Mouse (Mus musculus): ENCODE results near the gene Cbr1. TPM values are rescaled to one million over a fixed set of nuclear protein-coding genes. Genes with fewer than 3 reads are reported as not detected.
A peak's percentile ranks its signal among the peaks of the same experiment; 100 is the strongest.

Cbr1 gene
- polyA plus RNA-seq (2015; fragmentation: Nextera tagmentation; extraction: Ambion mirVana): 146 and 150 TPM in 2 replicates

GRCm38 (mm10) chr16:93605553-93605952 lies at the start of gene Cbr1:
TSS of gene Cbr1 (plus strand) at chr16:93605853.
- peak within 1 kb of the TSS; percentile 97 for H3K27ac ChIP-seq (ENCODE audit: low read length)
- 72% methylated on average over 4 of the region's 4 CpGs for WGBS
- H3K36me3 ChIP-seq (ENCODE audit: control insufficient read depth, insufficient read depth, low read length): 0 out of 2 replicates have a peak, but pooled peaks cover 2% of the 10 kb centered on the region

GRCm38 (mm10) chr16:93557646-93558045 lies 48.0 kb upstream of the Cbr1 start:
- Histone ChIP-seq H3K9me3 (replicated peaks; ENCODE audit: control insufficient read depth, low read length, poor library complexity, severe bottlenecking) (no peaks in the 10 kb centered on the region), H3K9ac (ENCODE audit: low read depth, low read length) (no peak overlapping the region), H3K27me3 (ENCODE audit: control insufficient read depth, insufficient read depth, low read depth, low read length) (no peaks in the 10 kb centered on the region; the same call in 1 of the 2 replicates), H3K4me3 (ENCODE audit: low read depth, low read length) (no peak overlapping the region), H3K36me3 (ENCODE audit: control insufficient read depth, insufficient read depth, low read length) (no peaks in the 10 kb centered on the region), H3K4me1 (ENCODE audit: control insufficient read depth, insufficient read depth, low read length) (no peaks in the 10 kb centered on the region), H3K4me2 (ENCODE audit: low read length) (no peak overlapping the region), H3K27ac (ENCODE audit: low read length) (no peak overlapping the region)
- ATAC-seq: no peak
- 75% methylated on average over 8 of the region's 8 CpGs for WGBS

More at GRCm38 (mm10) chr16:93605553-93605952, at the start of gene Cbr1:
- Histone ChIP-seq H3K27me3 (ENCODE audit: control insufficient read depth, insufficient read depth, low read depth, low read length) (no peaks in the 10 kb centered on the region), H3K4me1 (ENCODE audit: control insufficient read depth, insufficient read depth, low read length) (peaks cover 21% of the 10 kb centered on the region), H3K9ac (ENCODE audit: low read depth, low read length) (peak within 1 kb of the TSS; percentile 27; the same call in 1 of the 2 replicates), H3K4me3 (ENCODE audit: low read depth, low read length) (peak within 1 kb of the TSS; percentile 65), H3K4me2 (ENCODE audit: low read length) (peak within 1 kb of the TSS; percentile 96), H3K9me3 (replicated peaks; ENCODE audit: control insufficient read depth, low read length, poor library complexity, severe bottlenecking) (no peaks in the 10 kb centered on the region)
- ATAC-seq: no peak

GRCm38 (mm10) chr16:93558499-93558898 lies 47.2 kb upstream of the Cbr1 start:
- H3K9me3 ChIP-seq (replicated peaks; ENCODE audit: control insufficient read depth, low read length, poor library complexity, severe bottlenecking): no peaks in the 10 kb centered on the region
- H3K4me2 ChIP-seq (ENCODE audit: low read length): no peak overlapping the region
- H3K4me3 ChIP-seq (ENCODE audit: low read depth, low read length): no peak overlapping the region
- H3K27ac ChIP-seq (ENCODE audit: low read length): no peak overlapping the region
- H3K4me1 ChIP-seq (ENCODE audit: control insufficient read depth, insufficient read depth, low read length): no peaks in the 10 kb centered on the region
- no peak for ATAC-seq
- WGBS: 15% methylated on average over 12 of the region's 12 CpGs
- no peaks in the 10 kb centered on the region for H3K36me3 ChIP-seq (ENCODE audit: control insufficient read depth, insufficient read depth, low read length)
- H3K9ac ChIP-seq (ENCODE audit: low read depth, low read length): no peak overlapping the region
- no peaks in the 10 kb centered on the region; the same call in 1 of the 2 replicates for H3K27me3 ChIP-seq (ENCODE audit: control insufficient read depth, insufficient read depth, low read depth, low read length)

DNA sequence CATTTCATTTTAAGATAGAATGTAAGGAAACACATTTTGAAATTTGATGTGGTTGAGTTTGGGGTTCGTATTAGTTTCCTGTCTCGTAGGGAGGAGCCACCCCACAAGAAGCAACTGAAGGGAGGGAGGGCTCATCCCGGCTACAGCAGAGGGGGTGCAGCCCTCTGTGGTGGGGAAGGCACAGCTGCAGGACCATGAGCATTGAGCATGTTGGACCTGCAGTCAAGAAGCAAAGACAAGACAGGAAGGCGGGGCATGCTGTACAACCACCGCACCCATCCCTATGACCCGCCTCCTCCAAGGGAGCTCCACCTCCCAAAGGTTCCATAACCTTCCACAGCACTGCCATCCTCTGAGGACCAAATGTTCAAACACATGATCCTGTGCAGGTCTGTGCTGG lies 33.3 kb upstream of the Cbr1 start:
- Histone ChIP-seq H3K4me2 (ENCODE audit: low read length) (no peak overlapping the region), H3K9me3 (replicated peaks; ENCODE audit: control insufficient read depth, low read length, poor library complexity, severe bottlenecking) (no peaks in the 10 kb centered on the region), H3K9ac (ENCODE audit: low read depth, low read length) (no peak overlapping the region), H3K36me3 (ENCODE audit: control insufficient read depth, insufficient read depth, low read length) (no peaks in the 10 kb centered on the region), H3K27ac (ENCODE audit: low read length) (no peak overlapping the region), H3K4me1 (ENCODE audit: control insufficient read depth, insufficient read depth, low read length) (0 out of 2 replicates have a peak, but pooled peaks cover 3% of the 10 kb centered on the region), H3K4me3 (ENCODE audit: low read depth, low read length) (no peak overlapping the region), H3K27me3 (ENCODE audit: control insufficient read depth, insufficient read depth, low read depth, low read length) (no peaks in the 10 kb centered on the region)
- 96% methylated on average over 6 of the region's 6 CpGs for WGBS
- no peak for ATAC-seq

- WGBS: 97% methylated on average over 5 of the region's 5 CpGs
- no peak overlapping the region for H3K9ac ChIP-seq (ENCODE audit: low read depth, low read length)
- ATAC-seq: no peak
These were observed 32.2 kb upstream of the Cbr1 start for GRCm38 (mm10) chr16:93573434-93573833.

DNA sequence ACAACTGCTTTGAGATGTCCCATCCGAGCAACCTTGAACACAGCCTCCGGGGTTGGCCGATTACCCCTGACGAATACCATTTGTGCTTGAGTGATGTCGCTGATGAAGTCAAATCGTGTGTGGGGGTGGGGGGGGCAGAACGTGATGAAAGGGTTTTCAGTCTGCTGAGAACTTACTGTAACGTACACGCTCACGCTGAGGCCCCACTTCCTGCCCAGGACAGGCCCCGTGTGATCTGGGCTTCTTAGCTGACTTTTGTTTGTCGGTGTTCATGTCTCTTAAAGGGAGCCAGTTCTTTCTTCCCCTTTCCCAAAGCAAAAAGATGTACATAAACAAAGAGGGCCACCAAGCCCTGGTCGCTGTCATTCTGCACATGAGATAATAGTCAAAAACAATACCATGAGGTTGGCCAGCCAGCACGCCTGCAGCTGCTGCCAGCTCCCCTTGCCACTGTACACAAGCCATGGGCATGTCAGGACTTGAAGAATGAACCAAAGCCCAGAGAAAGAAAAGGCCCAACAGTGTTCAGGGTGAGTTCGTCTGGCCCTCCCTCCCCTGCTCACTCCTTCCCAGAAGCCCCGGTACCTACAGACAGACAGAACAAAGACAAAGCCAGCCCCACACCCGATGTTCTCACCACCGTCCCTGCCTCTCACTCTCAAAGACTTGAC lies 31.0 kb upstream of the Cbr1 start:
- WGBS: 58% methylated on average over 18 of the region's 18 CpGs
- H3K4me3 ChIP-seq (ENCODE audit: low read depth, low read length): no peak overlapping the region
- no peak overlapping the region for H3K9ac ChIP-seq (ENCODE audit: low read depth, low read length)
- no peak overlapping the region for H3K27ac ChIP-seq (ENCODE audit: low read length)
- no peaks in the 10 kb centered on the region for H3K36me3 ChIP-seq (ENCODE audit: control insufficient read depth, insufficient read depth, low read length)
- ATAC-seq: no peak
- no peak overlapping the region for H3K4me2 ChIP-seq (ENCODE audit: low read length)
- no peaks in the 10 kb centered on the region for H3K27me3 ChIP-seq (ENCODE audit: control insufficient read depth, insufficient read depth, low read depth, low read length)
- no peaks in the 10 kb centered on the region for H3K9me3 ChIP-seq (replicated peaks; ENCODE audit: control insufficient read depth, low read length, poor library complexity, severe bottlenecking)
- H3K4me1 ChIP-seq (ENCODE audit: control insufficient read depth, insufficient read depth, low read length): 0 out of 2 replicates have a peak, but pooled peaks cover 3% of the 10 kb centered on the region

More at GRCm38 (mm10) chr16:93573434-93573833, 32.2 kb upstream of the Cbr1 start:
- no peak overlapping the region for H3K27ac ChIP-seq (ENCODE audit: low read length)
- no peaks in the 10 kb centered on the region for H3K36me3 ChIP-seq (ENCODE audit: control insufficient read depth, insufficient read depth, low read length)
- 0 out of 2 replicates have a peak, but pooled peaks cover 3% of the 10 kb centered on the region for H3K4me1 ChIP-seq (ENCODE audit: control insufficient read depth, insufficient read depth, low read length)
- no peaks in the 10 kb centered on the region for H3K27me3 ChIP-seq (ENCODE audit: control insufficient read depth, insufficient read depth, low read depth, low read length)
- H3K4me2 ChIP-seq (ENCODE audit: low read length): no peak overlapping the region
- no peak overlapping the region for H3K4me3 ChIP-seq (ENCODE audit: low read depth, low read length)
- H3K9me3 ChIP-seq (replicated peaks; ENCODE audit: control insufficient read depth, low read length, poor library complexity, severe bottlenecking): no peaks in the 10 kb centered on the region

DNA sequence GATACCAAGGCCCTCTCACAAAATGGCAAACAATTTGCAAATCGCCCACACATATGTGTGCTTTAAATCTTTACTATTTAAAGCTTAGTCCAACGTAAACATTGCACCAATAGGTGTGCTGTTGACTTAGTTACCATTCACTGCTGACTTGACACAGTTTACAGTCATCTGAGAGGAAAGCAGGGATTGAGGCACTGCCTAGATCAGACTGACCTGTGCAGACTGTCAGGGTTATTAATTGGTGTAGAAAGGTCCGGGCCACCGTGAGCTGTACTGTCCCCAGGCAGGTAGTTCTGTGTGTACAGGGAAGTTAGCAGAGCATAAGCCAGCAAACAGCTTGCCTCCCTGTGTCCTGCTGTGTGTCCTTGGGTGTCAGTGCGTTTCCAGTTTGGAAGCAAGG lies 30.1 kb upstream of the Cbr1 start:
- H3K27me3 ChIP-seq (ENCODE audit: control insufficient read depth, insufficient read depth, low read depth, low read length): no peaks in the 10 kb centered on the region
- H3K4me1 ChIP-seq (ENCODE audit: control insufficient read depth, insufficient read depth, low read length): 0 out of 2 replicates have a peak, but pooled peaks cover 3% of the 10 kb centered on the region
- H3K36me3 ChIP-seq (ENCODE audit: control insufficient read depth, insufficient read depth, low read length): no peaks in the 10 kb centered on the region
- no peak overlapping the region for H3K4me3 ChIP-seq (ENCODE audit: low read depth, low read length)
- no peak overlapping the region for H3K27ac ChIP-seq (ENCODE audit: low read length)
- 78% methylated on average over 5 of the region's 5 CpGs for WGBS
- ATAC-seq: no peak
- H3K4me2 ChIP-seq (ENCODE audit: low read length): no peak overlapping the region
- H3K9me3 ChIP-seq (replicated peaks; ENCODE audit: control insufficient read depth, low read length, poor library complexity, severe bottlenecking): no peaks in the 10 kb centered on the region
- H3K9ac ChIP-seq (ENCODE audit: low read depth, low read length): no peak overlapping the region

DNA sequence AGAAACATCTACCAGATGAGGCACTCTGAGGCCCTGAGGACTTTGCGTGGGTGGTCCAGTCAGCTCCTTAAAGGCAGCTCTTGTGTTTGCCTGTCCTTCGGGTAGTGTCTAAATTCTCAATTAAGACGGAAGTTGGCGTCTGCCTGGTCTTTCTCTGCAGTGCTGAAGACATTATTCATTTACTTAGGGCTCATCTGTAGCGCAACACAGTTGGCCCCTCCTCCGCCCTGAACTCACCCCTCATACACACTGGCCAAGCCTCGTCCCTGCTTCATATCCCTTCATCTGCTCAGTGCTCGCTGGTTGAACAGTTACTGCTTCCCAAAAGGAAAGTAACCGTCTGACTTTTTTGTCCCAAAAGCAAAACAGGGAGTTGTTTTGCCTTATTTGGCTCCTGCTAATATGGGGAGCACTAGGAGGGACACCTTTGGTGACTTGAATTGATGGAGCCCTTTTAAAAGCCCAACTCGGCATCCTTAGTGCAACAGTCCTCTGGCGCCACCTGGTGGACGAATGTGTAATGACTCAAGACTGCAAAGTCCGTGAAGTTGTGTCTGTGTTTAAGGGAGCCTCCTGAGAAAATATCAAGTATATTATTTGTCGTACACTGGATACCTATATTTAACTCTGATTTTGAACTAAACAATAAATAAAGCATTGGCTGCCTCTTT lies 29.1 kb upstream of the Cbr1 start:
- ATAC-seq: 0 out of 2 replicates have a peak, but pooled peaks have one; percentile 60
- WGBS: 35% methylated on average over 14 of the region's 14 CpGs
- Histone ChIP-seq H3K4me3 (ENCODE audit: low read depth, low read length) (no peak overlapping the region), H3K4me2 (ENCODE audit: low read length) (no peak overlapping the region; the same call in 1 of the 2 replicates), H3K27ac (ENCODE audit: low read length) (no peak overlapping the region), H3K27me3 (ENCODE audit: control insufficient read depth, insufficient read depth, low read depth, low read length) (no peaks in the 10 kb centered on the region), H3K9me3 (replicated peaks; ENCODE audit: control insufficient read depth, low read length, poor library complexity, severe bottlenecking) (no peaks in the 10 kb centered on the region), H3K4me1 (ENCODE audit: control insufficient read depth, insufficient read depth, low read length) (0 out of 2 replicates have a peak, but pooled peaks cover 3% of the 10 kb centered on the region), H3K9ac (ENCODE audit: low read depth, low read length) (no peak overlapping the region), H3K36me3 (ENCODE audit: control insufficient read depth, insufficient read depth, low read length) (no peaks in the 10 kb centered on the region)
